Mouse (Mus musculus): ENCODE data around the gene Mroh2a. TPM values are rescaled to one million over a fixed set of nuclear protein-coding genes. Genes with fewer than 3 reads are reported as not detected.

Mroh2a gene
- total RNA-seq, 1 experiment, result 0.76 TPM

DNA sequence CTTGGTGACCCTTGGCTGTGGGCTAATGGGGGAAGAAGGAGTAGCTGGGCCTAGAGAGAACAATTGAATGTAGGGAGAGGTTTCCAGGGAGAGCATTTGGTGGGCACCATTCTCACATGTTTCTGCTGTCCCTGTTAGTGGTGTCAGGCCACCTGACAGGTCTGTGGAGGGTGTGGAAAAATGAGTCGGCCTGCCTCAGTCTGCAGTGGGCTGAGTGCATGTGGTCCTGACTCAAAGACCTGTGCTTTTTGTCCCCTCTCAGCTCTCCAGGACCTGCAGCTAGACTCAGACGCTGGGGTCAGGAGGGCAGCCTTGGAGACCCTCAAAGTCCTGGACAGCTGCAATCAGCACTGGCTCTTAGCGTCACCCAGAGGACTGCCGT is 32.8 kb downstream of the Mroh2a start:
- Histone ChIP-seq H3K36me3 (ENCODE audit: control insufficient read depth, insufficient read depth, low read length, poor library complexity, severe bottlenecking) (peaks cover 24% of the 10 kb centered on the region), H3K9ac (ENCODE audit: insufficient read depth, low read depth, low read length, poor library complexity, severe bottlenecking) (no peak overlapping the region), H3K27ac (ENCODE audit: insufficient read depth, low read depth, low read length, poor library complexity, severe bottlenecking) (no peak overlapping the region), H3K9me3 (ENCODE audit: control insufficient read depth, insufficient read depth, low read depth, low read length) (no peaks in the 10 kb centered on the region), H3K4me3 (ENCODE audit: insufficient read depth in 1 of 2, low read depth in 1 of 2, low read length in 2 of 2, poor library complexity in 1 of 2, severe bottlenecking in 1 of 2) (no peak overlapping the region), H3K4me1 (ENCODE audit: control insufficient read depth in 2 of 2, insufficient read depth in 2 of 2, low read length in 2 of 2, poor library complexity in 1 of 2) (peaks cover 3 to 4% of the 10 kb centered on the region in 2 experiments; a peak in 2 of 4 replicates)
- no peak for DNase-seq (ENCODE audit: low read depth, low spot score)
- in situ Hi-C loops (cut with MboI; ENCODE audit: low sequenced_read_pairs in 2 of 2, unreplicated experiment in 2 of 2), result no loop called here
- TF ChIP-seq MAFK (IDR thresholded peaks at IDR 0.05; ENCODE audit: insufficient read depth, low read depth, low read length) (no peak), ZNF384 (IDR thresholded peaks at IDR 0.05; ENCODE audit: low read depth, low read length) (no peak), HCFC1 (IDR thresholded peaks at IDR 0.05; ENCODE audit: borderline replicate concordance, insufficient read depth, low read length) (no peak), ZC3H11A (IDR thresholded peaks at IDR 0.05; ENCODE audit: borderline replicate concordance, low read depth, low read length) (no peak)

DNA sequence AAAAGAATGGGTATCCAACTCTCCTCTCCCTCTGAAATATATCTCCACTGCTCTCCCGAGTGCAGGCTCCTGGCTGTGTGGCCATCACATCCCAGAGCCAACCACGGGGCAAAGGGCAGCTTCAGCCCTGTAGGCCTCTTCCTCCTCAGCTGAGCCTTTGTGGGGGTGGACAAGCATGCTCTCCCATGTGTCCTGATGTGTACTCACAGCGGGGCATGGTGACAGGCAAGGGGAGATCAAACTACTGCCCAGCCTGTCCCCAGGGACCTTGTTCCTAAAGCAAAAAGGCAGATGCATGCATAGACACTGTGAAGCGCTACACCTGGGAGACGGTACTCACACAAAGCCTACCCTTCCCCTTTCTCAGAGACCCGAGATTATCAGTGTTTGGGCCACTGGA is 33.3 kb downstream of the Mroh2a start:
- Histone ChIP-seq H3K9me3 (ENCODE audit: control insufficient read depth, insufficient read depth, low read depth, low read length) (no peaks in the 10 kb centered on the region), H3K4me3 (ENCODE audit: insufficient read depth in 1 of 2, low read depth in 1 of 2, low read length in 2 of 2, poor library complexity in 1 of 2, severe bottlenecking in 1 of 2) (no peak overlapping the region), H3K27ac (ENCODE audit: insufficient read depth, low read depth, low read length, poor library complexity, severe bottlenecking) (no peak overlapping the region; the same call in 1 of the 2 replicates), H3K4me1 (ENCODE audit: control insufficient read depth in 2 of 2, insufficient read depth in 2 of 2, low read length in 2 of 2, poor library complexity in 1 of 2) (peaks cover 3 to 4% of the 10 kb centered on the region in 2 experiments; a peak in 2 of 4 replicates), H3K36me3 (ENCODE audit: control insufficient read depth, insufficient read depth, low read length, poor library complexity, severe bottlenecking) (peaks cover 29% of the 10 kb centered on the region), H3K9ac (ENCODE audit: insufficient read depth, low read depth, low read length, poor library complexity, severe bottlenecking) (no peak overlapping the region)
- no peak for TF ChIP-seq ZNF384 (IDR thresholded peaks at IDR 0.05; ENCODE audit: low read depth, low read length)
- no peak for TF ChIP-seq HCFC1 (IDR thresholded peaks at IDR 0.05; ENCODE audit: borderline replicate concordance, insufficient read depth, low read length)
- in situ Hi-C loops (cut with MboI; ENCODE audit: low sequenced_read_pairs in 2 of 2, unreplicated experiment in 2 of 2), result no loop called here
- no peak for DNase-seq (ENCODE audit: low read depth, low spot score)

DNA sequence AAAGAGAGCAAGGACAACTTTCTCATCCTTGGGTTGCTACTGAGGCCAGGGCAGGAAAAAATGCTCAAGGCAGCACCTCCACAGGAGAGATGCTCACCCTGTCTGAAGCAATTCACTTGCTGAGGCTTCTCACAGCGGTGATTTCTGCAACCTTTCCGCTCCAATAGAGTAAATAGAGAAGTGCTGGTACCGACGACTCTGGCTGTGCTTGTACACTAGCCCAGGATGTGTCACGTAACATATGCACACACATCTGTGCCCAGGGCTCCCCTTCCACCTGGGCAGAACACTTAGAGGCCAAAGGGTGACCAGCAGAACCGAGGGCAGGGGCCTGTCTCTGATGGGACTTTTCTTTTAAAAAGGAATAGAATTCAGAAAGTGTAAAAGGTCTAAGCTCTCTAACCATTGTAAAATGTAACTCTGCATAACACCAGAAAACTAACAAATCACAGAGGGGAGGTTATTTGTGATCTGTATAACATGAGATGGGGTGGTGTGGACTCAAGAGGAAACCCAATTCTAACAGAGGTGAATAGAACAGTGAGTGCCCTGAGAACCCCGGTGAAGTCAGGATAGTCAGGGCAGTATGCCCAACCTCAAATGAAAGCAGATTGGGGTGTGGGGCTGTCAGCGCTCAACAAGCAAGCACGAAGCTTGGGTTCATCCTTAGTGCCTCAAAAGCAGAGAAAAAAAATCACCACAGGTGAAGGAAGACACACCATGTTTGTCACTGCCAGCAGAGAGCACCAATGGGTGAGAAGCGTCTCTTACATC is 34.0 kb downstream of the Mroh2a start:
- no peak for TF ChIP-seq ZC3H11A (IDR thresholded peaks at IDR 0.05; ENCODE audit: borderline replicate concordance, low read depth, low read length)
- TF ChIP-seq HCFC1 (IDR thresholded peaks at IDR 0.05; ENCODE audit: borderline replicate concordance, insufficient read depth, low read length), result no peak
- no peak for TF ChIP-seq ZNF384 (IDR thresholded peaks at IDR 0.05; ENCODE audit: low read depth, low read length)
- TF ChIP-seq MAFK (IDR thresholded peaks at IDR 0.05; ENCODE audit: insufficient read depth, low read depth, low read length), result no peak
- no peak for TF ChIP-seq CHD2 (IDR thresholded peaks at IDR 0.05; ENCODE audit: low read depth, low read length)

DNA sequence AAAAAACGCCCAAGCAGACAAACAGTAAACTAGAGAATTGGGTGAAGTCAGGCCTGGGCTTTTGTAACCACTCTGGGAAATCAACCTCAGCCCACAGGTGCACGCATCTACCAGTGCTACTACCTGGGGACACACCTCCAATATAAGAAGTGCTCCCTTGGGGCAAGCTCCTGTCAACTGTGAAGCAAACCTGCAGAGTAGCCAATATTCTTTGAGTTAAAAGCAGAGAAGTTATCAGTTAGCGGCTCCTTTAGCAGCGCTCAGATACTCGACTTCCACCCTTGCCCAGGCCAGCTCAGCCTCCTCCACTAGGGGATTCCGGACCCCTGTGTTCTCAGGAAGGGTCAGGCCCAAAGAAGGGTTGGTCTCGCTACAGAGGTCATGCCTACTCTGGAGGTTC is 34.9 kb downstream of the Mroh2a start:
- DNase-seq (ENCODE audit: low read depth, low spot score), result no peak
- Histone ChIP-seq H3K4me3 (ENCODE audit: insufficient read depth in 1 of 2, low read depth in 1 of 2, low read length in 2 of 2, poor library complexity in 1 of 2, severe bottlenecking in 1 of 2) (no peak overlapping the region), H3K9ac (ENCODE audit: insufficient read depth, low read depth, low read length, poor library complexity, severe bottlenecking) (no peak overlapping the region), H3K27ac (ENCODE audit: insufficient read depth, low read depth, low read length, poor library complexity, severe bottlenecking) (no peak overlapping the region), H3K9me3 (ENCODE audit: control insufficient read depth, insufficient read depth, low read depth, low read length) (peaks cover 3% of the 10 kb centered on the region; the same call in 1 of the 2 replicates), H3K4me1 (ENCODE audit: control insufficient read depth in 2 of 2, insufficient read depth in 2 of 2, low read length in 2 of 2, poor library complexity in 1 of 2) (peaks cover 3 to 4% of the 10 kb centered on the region in 2 experiments; a peak in 2 of 4 replicates), H3K36me3 (ENCODE audit: control insufficient read depth, insufficient read depth, low read length, poor library complexity, severe bottlenecking) (peaks cover 45% of the 10 kb centered on the region)
- in situ Hi-C loops (cut with MboI; ENCODE audit: low sequenced_read_pairs in 2 of 2, unreplicated experiment in 2 of 2), result no loop called here
- no peak for TF ChIP-seq CHD2 (IDR thresholded peaks at IDR 0.05; ENCODE audit: low read depth, low read length)
- no peak for TF ChIP-seq HCFC1 (IDR thresholded peaks at IDR 0.05; ENCODE audit: borderline replicate concordance, insufficient read depth, low read length)
- no peak for TF ChIP-seq MAFK (IDR thresholded peaks at IDR 0.05; ENCODE audit: insufficient read depth, low read depth, low read length)
- TF ChIP-seq ZC3H11A (IDR thresholded peaks at IDR 0.05; ENCODE audit: borderline replicate concordance, low read depth, low read length), result no peak
- no peak for TF ChIP-seq ZNF384 (IDR thresholded peaks at IDR 0.05; ENCODE audit: low read depth, low read length)

More for the DNA sequence above, 34.0 kb downstream of the Mroh2a start:
- Histone ChIP-seq H3K9ac (ENCODE audit: insufficient read depth, low read depth, low read length, poor library complexity, severe bottlenecking) (no peak overlapping the region), H3K9me3 (ENCODE audit: control insufficient read depth, insufficient read depth, low read depth, low read length) (no peaks in the 10 kb centered on the region), H3K36me3 (ENCODE audit: control insufficient read depth, insufficient read depth, low read length, poor library complexity, severe bottlenecking) (peaks cover 36% of the 10 kb centered on the region), H3K27ac (ENCODE audit: insufficient read depth, low read depth, low read length, poor library complexity, severe bottlenecking) (no peak overlapping the region), H3K4me3 (ENCODE audit: insufficient read depth in 1 of 2, low read depth in 1 of 2, low read length in 2 of 2, poor library complexity in 1 of 2, severe bottlenecking in 1 of 2) (no peak overlapping the region), H3K4me1 (ENCODE audit: control insufficient read depth in 2 of 2, insufficient read depth in 2 of 2, low read length in 2 of 2, poor library complexity in 1 of 2) (peaks cover 3 to 4% of the 10 kb centered on the region in 2 experiments; a peak in 2 of 4 replicates)
- no peak for DNase-seq (ENCODE audit: low read depth, low spot score)
- in situ Hi-C loops (cut with MboI; ENCODE audit: low sequenced_read_pairs in 2 of 2, unreplicated experiment in 2 of 2), result no loop called here

Measured in ES-E14 (cell line).